Mouse (Mus musculus) stomach, embryonic 14.5 days (tissue): ENCODE results near the gene Ccdc6. TPM values are rescaled to one million over a fixed set of nuclear protein-coding genes. Genes with fewer than 3 reads are reported as not detected.

Source experiments
- ATAC-seq: fragments of 200-750 bp; cut with Nextera tagmentation; 2 replicates; pipeline ENCODE4 v1.8.0; 2017; ENCODE audit warnings: low read depth, moderate TSS enrichment; ENCODE audit not compliant: insufficient number of reproducible peaks, insufficient read depth, low FRiP score
- H3K27ac ChIP-seq: fragments of 300-500 bp; sonication (generic); 2 replicates; pipeline ENCODE4 v1.5.1; 2014; ENCODE audit warnings: mild to moderate bottlenecking, low read length, moderate library complexity, mixed read lengths
- H3K27me3 ChIP-seq: fragments of 300-500 bp; sonication (generic); 2 replicates; pipeline ENCODE4 v1.6.1; 2014; ENCODE audit warnings: low read length, control low read depth, mixed read lengths; ENCODE audit not compliant: control insufficient read depth, insufficient read depth
- H3K36me3 ChIP-seq: fragments of 300-500 bp; sonication (generic); 2 replicates; pipeline ENCODE4 v1.6.1; 2014; ENCODE audit warnings: mild to moderate bottlenecking, control low read depth, low read length, moderate library complexity, mixed read lengths; ENCODE audit not compliant: control insufficient read depth, insufficient read depth
- H3K4me1 ChIP-seq: fragments of 300-500 bp; sonication (generic); 2 replicates; pipeline ENCODE4 v1.6.1; 2014; ENCODE audit warnings: low read length, control low read depth, mixed read lengths; ENCODE audit not compliant: control insufficient read depth, insufficient read depth
- H3K4me2 ChIP-seq: fragments of 300-500 bp; sonication (generic); replicated peaks from 2 replicates; pipeline ENCODE4 v1.6.1; 2014; ENCODE audit warnings: low read depth, low read length, control low read depth
- H3K4me3 ChIP-seq: fragments of 300-500 bp; sonication (generic); 2 replicates; pipeline ENCODE4 v1.5.1; 2014; ENCODE audit warnings: low read depth, low read length, control low read depth
- H3K9ac ChIP-seq: fragments of 300-500 bp; sonication (generic); replicated peaks from 2 replicates; pipeline ENCODE4 v1.6.1; 2014; ENCODE audit warnings: low read depth, mild to moderate bottlenecking, control low read depth, low read length, moderate library complexity, mixed read lengths
- H3K9me3 ChIP-seq: fragments of 300-500 bp; sonication (generic); 2 replicates; pipeline ENCODE4 v1.6.1; 2016; ENCODE audit warnings: low read depth, low read length, control low read depth; ENCODE audit not compliant: control insufficient read depth
- WGBS: fragments of 180-500 bp; shearing (Covaris S2); extraction: QIAGEN DNeasy Blood & Tissue Kit; methylation state at CpG from one replicate; pipeline ENCODE4 v1.1.7; 2014; 5-methylcytosine and 5-hydroxymethylcytosine counted together
- polyA plus RNA-seq: library from polyadenylated mRNA; unstranded; fragments of >200 nt; fragmentation: Nextera tagmentation; extraction: Ambion mirVana; gene quantifications from 2 replicates; pipeline ENCODE4 v1.2.1, GENCODE M21; 2014

Ccdc6 gene
- polyA plus RNA-seq, 1 experiment from 2014 or later: 27.2 TPM

- Histone ChIP-seq H3K36me3 (peaks cover 11% of the 10 kb centered on the region; the same call in 1 of the 2 replicates), H3K9ac (no peak overlapping the region), H3K27me3 (no peaks in the 10 kb centered on the region), H3K4me2 (no peak overlapping the region), H3K4me3 (no peak overlapping the region), H3K9me3 (no peaks in the 10 kb centered on the region), H3K27ac (no peak overlapping the region), H3K4me1 (no peaks in the 10 kb centered on the region)
- no peak for ATAC-seq
- WGBS: 76% methylated on average over 12 of the region's 12 CpGs
Observed at GRCm38 (mm10) chr10:70140414-70140813, 43.5 kb downstream of the Ccdc6 start.

DNA sequence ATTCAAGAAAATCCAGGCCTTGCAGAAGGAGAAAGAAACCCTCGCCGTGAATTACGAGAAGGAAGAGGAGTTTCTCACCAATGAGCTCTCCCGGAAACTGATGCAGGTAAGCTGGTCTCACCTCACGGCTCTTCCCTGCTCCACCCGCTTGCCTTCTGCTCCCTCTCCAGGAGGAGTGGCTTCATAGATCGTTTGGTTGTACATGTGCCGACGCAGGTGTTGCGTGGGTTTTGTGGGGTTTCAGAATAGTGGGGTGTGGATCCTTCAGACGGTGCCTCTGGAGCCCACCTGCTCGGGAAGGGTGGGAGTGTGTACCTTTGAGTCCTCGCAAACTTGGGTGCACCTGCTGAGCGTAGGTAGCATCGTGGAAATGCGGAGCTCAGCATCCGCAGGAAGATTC, 45.7 kb downstream of the Ccdc6 start:
- Histone ChIP-seq H3K36me3 (peaks cover 17% of the 10 kb centered on the region; the same call in 1 of the 2 replicates), H3K9ac (no peak overlapping the region), H3K9me3 (no peaks in the 10 kb centered on the region), H3K4me3 (no peak overlapping the region), H3K4me1 (no peaks in the 10 kb centered on the region), H3K27me3 (no peaks in the 10 kb centered on the region), H3K27ac (no peak overlapping the region), H3K4me2 (no peak overlapping the region)
- no peak for ATAC-seq
- WGBS: 92% methylated on average over 17 of the region's 17 CpGs

DNA sequence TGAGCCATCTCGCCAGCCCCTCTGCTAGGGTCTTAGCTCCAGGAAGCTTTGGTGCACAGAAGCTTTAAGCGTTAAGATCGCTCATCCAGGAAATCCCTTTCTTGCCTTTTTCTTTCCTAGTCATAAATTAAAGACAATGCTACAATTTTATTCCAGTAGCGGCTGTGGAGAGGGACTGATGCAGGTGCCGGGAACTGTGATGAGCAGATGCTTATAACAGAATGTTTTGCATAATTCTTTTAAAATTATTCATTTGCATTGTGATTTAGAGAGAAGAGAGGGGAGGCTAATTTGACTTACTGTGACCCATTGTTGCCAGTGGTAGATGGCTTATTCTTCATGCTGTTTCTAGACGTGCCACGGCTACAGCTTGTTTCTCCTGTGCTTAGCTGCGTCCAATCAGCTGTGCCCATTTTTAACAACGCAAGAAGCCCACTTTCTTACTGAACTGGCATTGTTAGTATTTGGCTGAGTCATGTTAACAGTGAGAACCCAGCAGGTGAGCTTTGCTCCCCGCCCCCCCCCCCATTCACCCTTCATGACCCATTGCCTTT, 47.2 kb downstream of the Ccdc6 start:
- 93% methylated on average over 10 of the region's 10 CpGs for WGBS
- Histone ChIP-seq H3K4me3 (no peak overlapping the region), H3K27me3 (no peaks in the 10 kb centered on the region), H3K9me3 (no peaks in the 10 kb centered on the region), H3K27ac (no peak overlapping the region), H3K9ac (no peak overlapping the region), H3K4me2 (no peak overlapping the region), H3K36me3 (peaks cover 17% of the 10 kb centered on the region; the same call in 1 of the 2 replicates), H3K4me1 (peaks cover 4% of the 10 kb centered on the region; the same call in 1 of the 2 replicates)
- ATAC-seq: no peak

DNA sequence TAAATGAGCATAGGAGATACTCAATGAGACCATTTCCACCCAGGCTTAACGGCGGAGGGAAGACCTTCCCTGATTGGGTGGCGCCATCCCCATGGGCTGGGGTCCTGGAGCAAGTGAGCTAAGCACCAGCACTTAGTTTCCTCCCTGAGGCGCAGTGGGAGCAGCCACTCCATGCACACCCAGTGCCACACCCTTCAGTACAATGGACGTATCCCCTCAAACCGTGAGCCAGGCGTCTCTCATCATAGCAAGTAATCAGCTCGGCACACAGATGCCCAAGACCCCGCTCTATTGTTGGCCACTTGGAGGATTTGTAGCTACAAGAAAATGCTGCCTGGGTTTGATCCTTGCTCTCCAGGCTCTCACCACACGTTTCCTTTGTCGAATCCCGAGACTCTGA, 49.0 kb downstream of the Ccdc6 start:
- Histone ChIP-seq H3K9me3 (no peaks in the 10 kb centered on the region), H3K36me3 (peaks cover 18% of the 10 kb centered on the region; the same call in 1 of the 2 replicates), H3K27me3 (no peaks in the 10 kb centered on the region), H3K4me1 (peaks cover 14% of the 10 kb centered on the region; the same call in 1 of the 2 replicates), H3K4me2 (no peak overlapping the region), H3K4me3 (no peak overlapping the region), H3K9ac (no peak overlapping the region), H3K27ac (no peak overlapping the region)
- WGBS: 95% methylated on average over 12 of the region's 12 CpGs
- ATAC-seq: no peak

GRCm38 (mm10) chr10:70149093-70149492, 52.2 kb downstream of the Ccdc6 start:
- H3K27ac ChIP-seq: no peak overlapping the region
- no peak overlapping the region for H3K4me2 ChIP-seq
- ATAC-seq: no peak
- H3K4me3 ChIP-seq: no peak overlapping the region
- H3K27me3 ChIP-seq: no peaks in the 10 kb centered on the region
- H3K4me1 ChIP-seq: peaks cover 24% of the 10 kb centered on the region
- peaks cover 14% of the 10 kb centered on the region; the same call in 1 of the 2 replicates for H3K36me3 ChIP-seq
- no peak overlapping the region for H3K9ac ChIP-seq
- H3K9me3 ChIP-seq: no peaks in the 10 kb centered on the region
- 23% methylated on average over 7 of the region's 7 CpGs for WGBS

DNA sequence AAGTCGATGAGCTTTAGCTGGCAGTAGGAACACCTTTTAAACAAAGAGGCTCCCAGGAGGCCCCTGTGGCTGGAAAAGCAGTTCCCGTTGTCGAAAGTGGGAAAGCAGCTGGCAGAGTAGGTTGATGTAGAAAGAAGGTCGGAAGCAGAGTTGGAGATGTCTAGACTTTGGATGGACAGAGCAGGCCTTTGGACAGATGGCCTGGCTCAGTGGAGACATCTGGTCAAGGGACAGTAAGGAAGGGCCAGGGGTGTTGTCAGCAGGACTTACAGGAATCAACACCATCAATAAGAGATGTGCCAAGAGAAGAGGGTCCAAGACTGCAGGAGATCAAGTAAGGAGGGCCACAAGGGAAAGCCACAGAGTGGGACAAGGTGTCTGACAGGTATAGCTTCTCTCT, 53.4 kb downstream of the Ccdc6 start:
- no peaks in the 10 kb centered on the region for H3K27me3 ChIP-seq
- 53% methylated on average over 4 of the region's 4 CpGs for WGBS
- H3K9me3 ChIP-seq: no peaks in the 10 kb centered on the region
- H3K4me2 ChIP-seq: no peak overlapping the region
- peaks cover 20% of the 10 kb centered on the region for H3K36me3 ChIP-seq
- H3K9ac ChIP-seq: no peak overlapping the region
- peaks cover 24% of the 10 kb centered on the region for H3K4me1 ChIP-seq
- H3K4me3 ChIP-seq: no peak overlapping the region
- no peak for ATAC-seq
- no peak overlapping the region for H3K27ac ChIP-seq

- no peak for ATAC-seq
- Histone ChIP-seq H3K27me3 (no peaks in the 10 kb centered on the region), H3K27ac (no peak overlapping the region), H3K4me2 (no peak overlapping the region), H3K4me1 (peaks cover 24% of the 10 kb centered on the region), H3K36me3 (peaks cover 16% of the 10 kb centered on the region), H3K4me3 (no peak overlapping the region), H3K9ac (no peak overlapping the region), H3K9me3 (no peaks in the 10 kb centered on the region)
- 85% methylated on average over 10 of the region's 10 CpGs for WGBS
Observed at GRCm38 (mm10) chr10:70151171-70151570, 54.2 kb downstream of the Ccdc6 start.

GRCm38 (mm10) chr10:70152190-70152743, 55.3 kb downstream of the Ccdc6 start:
- no peak for ATAC-seq
- no peak overlapping the region for H3K4me2 ChIP-seq
- no peak overlapping the region for H3K9ac ChIP-seq
- no peaks in the 10 kb centered on the region for H3K9me3 ChIP-seq
- H3K4me1 ChIP-seq: peaks cover 24% of the 10 kb centered on the region
- no peaks in the 10 kb centered on the region for H3K27me3 ChIP-seq
- peak overlapping the region; percentile 66; the same call in 1 of the 2 replicates for H3K27ac ChIP-seq
- H3K36me3 ChIP-seq: peaks cover 20% of the 10 kb centered on the region
- no peak overlapping the region for H3K4me3 ChIP-seq
- WGBS: 46% methylated on average over 12 of the region's 12 CpGs

- ATAC-seq: no peak
- Histone ChIP-seq H3K27ac (no peak overlapping the region), H3K9me3 (no peaks in the 10 kb centered on the region), H3K4me2 (no peak overlapping the region), H3K9ac (no peak overlapping the region), H3K4me1 (peaks cover 23% of the 10 kb centered on the region), H3K36me3 (peaks cover 20% of the 10 kb centered on the region), H3K4me3 (no peak overlapping the region), H3K27me3 (no peaks in the 10 kb centered on the region)
- WGBS: 85% methylated on average over 16 of the region's 16 CpGs
Observed at GRCm38 (mm10) chr10:70153810-70154209, 56.9 kb downstream of the Ccdc6 start.
